Mouse (Mus musculus): Measurements from ENCODE around the gene Sorcs3.

DNA sequence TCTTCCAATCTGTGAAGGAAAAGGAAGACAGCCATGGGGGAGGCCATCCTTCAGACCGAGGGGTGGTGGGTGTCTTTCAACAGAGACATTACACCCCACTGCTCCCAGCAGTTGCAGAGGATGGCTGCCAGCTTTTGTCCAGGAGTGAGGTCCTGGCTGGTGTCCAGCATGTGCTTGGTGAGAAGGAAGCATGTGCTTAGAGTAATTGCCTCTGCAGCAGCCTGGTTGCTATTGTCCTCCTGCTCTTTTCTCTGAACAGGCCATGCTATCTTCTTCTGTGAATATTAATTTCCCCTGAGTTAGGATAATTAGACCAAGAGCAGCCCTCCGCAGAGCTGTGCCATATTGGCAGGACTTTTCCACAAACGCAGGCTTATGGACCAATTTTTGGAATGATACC is 476.7 kb downstream of the Sorcs3 start:
- TF ChIP-seq CTCF (IDR thresholded peaks at IDR 0.05; ENCODE audit: control insufficient read depth, insufficient read depth, insufficient read length) = no peak
- no peak for TF ChIP-seq CEBPB (IDR thresholded peaks at IDR 0.05; ENCODE audit: low read depth)
- no peak for TF ChIP-seq FOSL1 (IDR thresholded peaks at IDR 0.05; ENCODE audit: insufficient read depth, low read length, poor library complexity, severe bottlenecking)
- no peak for TF ChIP-seq MAX (IDR thresholded peaks at IDR 0.05)
- no peak for TF ChIP-seq MYOD1 (IDR thresholded peaks at IDR 0.05; ENCODE audit: control insufficient read depth, insufficient read length, low read depth)
- TF ChIP-seq USF1 (IDR thresholded peaks at IDR 0.05; ENCODE audit: low read depth) = no peak
- no peak for TF ChIP-seq MYOG (IDR thresholded peaks at IDR 0.05; ENCODE audit: control insufficient read depth, extremely low read depth, insufficient read length)
